In the genomic region with DNA sequence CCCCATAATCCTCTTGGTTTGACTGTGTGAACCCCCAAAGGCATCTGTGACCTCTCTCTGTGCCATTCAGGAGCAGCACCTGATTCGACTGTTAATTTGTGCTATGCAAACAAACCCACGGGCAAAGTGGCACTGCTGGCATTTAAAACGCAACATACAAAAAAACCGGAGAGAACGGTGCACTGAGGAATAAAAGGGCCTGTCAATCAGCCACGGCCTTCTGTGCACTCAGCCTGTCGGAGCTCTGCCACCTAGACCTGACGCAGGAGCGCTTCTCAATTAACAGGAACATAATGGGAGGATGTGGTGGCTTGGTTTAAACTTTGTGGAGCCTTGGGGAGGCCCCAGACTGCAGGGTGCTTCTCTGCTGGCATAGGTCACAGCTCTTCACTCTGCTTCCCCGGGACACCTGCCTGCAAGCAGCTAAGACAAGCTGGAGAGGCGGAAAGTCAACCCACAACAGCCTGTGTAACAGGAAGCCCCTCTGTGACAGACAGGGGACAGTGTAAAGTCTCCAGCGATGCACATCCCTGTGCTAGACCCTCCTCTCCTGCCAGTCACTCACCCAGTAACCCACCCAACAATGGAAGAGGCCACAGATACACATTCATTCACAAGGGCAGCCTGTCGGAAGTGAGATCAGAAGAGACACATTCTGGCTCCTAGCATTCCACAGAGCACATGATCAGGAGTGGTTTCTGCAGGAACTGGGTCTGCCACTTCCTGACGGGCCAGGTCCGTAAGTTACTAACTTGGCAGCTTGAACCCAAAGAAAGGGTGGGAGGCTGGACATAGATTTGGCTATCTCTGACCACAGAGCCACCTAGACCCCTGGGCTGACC, we compare ENCODE assay signal across 13 mouse cellular contexts. TPM values are rescaled to one million over a fixed set of nuclear protein-coding genes. Genes with fewer than 3 reads are reported as not detected.
DNase-seq lines count a peak whose midpoint lies in the region; ATAC-seq lines count a peak whose summit lies in the region.
"Had no signal": no experiment of that assay in that cellular context is flagged by ENCODE, and none has a peak within 500 bp of the region (broad histone marks: within the 10 kb centered on the region; RNA-seq: fewer than 3 reads in every experiment).

No protein-coding gene starts in this region.

- H3K4me2 ChIP-seq in midbrain, embryonic 11.5 days: no peak overlapping the region
- no peak overlapping the region for H3K4me2 ChIP-seq in forebrain, embryonic 14.5 days (ENCODE audit: low read length)
- H3K4me2 ChIP-seq in midbrain, embryonic 15.5 days: no peak overlapping the region
- H3K4me2 ChIP-seq: heart, embryonic 12.5 days; neural tube, embryonic 12.5 days had no signal

- no peak for ATAC-seq in midbrain, embryonic 11.5 days (ENCODE audit: low FRiP score)
- ATAC-seq in forebrain, embryonic 14.5 days: peak; percentile 29; the same call in 1 of the 2 replicates
- ATAC-seq in midbrain, embryonic 15.5 days (replicated peaks): peak; percentile 58; the same call in 1 of the 2 replicates

- no peaks in the 10 kb centered on the region for H3K27me3 ChIP-seq in midbrain, embryonic 10.5 days (ENCODE audit: low read depth, poor library complexity, severe bottlenecking)
- no peaks in the 10 kb centered on the region for H3K27me3 ChIP-seq in midbrain, embryonic 11.5 days (ENCODE audit: control insufficient read depth, insufficient read depth, low read length)
- no peaks in the 10 kb centered on the region for H3K27me3 ChIP-seq in forebrain, embryonic 14.5 days (replicated peaks; ENCODE audit: control insufficient read depth, insufficient read depth, low read length)
- no peaks in the 10 kb centered on the region for H3K27me3 ChIP-seq in midbrain, embryonic 15.5 days (replicated peaks)
- H3K27me3 ChIP-seq: heart, embryonic 12.5 days; neural tube, embryonic 12.5 days had no signal

- H3K9me3 ChIP-seq in midbrain, embryonic 10.5 days (replicated peaks): no peaks in the 10 kb centered on the region; the same call in 1 of the 2 replicates
- no peaks in the 10 kb centered on the region for H3K9me3 ChIP-seq in midbrain, embryonic 11.5 days (ENCODE audit: control insufficient read depth, low read length)
- peaks cover 4% of the 10 kb centered on the region; the same call in 1 of the 2 replicates for H3K9me3 ChIP-seq in forebrain, embryonic 14.5 days (replicated peaks; ENCODE audit: control insufficient read depth, low read length)
- H3K9me3 ChIP-seq in midbrain, embryonic 15.5 days: no peaks in the 10 kb centered on the region

- DNase-seq in midbrain, embryonic 10.5 days (ENCODE audit: low spot score): no peak
- no peak for DNase-seq in midbrain, embryonic 11.5 days (ENCODE audit: low spot score, missing footprints)
- DNase-seq in forebrain, embryonic 14.5 days (ENCODE audit: low spot score): peak; percentile 58
- DNase-seq in adrenal gland, postnatal 25 days: no peak
- DNase-seq in right cerebral cortex, postnatal 25 days: no peak
- no peak for DNase-seq in urinary bladder, postnatal 25 days (ENCODE audit: low spot score)
- no peak for DNase-seq in B cell, adult 2 months
- DNase-seq: kidney, adult 9 months; liver; lung, postnatal 14 days had no signal

- 46% methylated on average over 15 of the region's 15 CpGs for WGBS in midbrain, embryonic 10.5 days
- WGBS in midbrain, embryonic 11.5 days: 40% methylated on average over 15 of the region's 15 CpGs
- 21% methylated on average over 15 of the region's 15 CpGs for WGBS in forebrain, embryonic 14.5 days
- WGBS in midbrain, embryonic 15.5 days: 25% methylated on average over 15 of the region's 15 CpGs

- peak overlapping the region; percentile 6 for H3K27ac ChIP-seq in midbrain, embryonic 10.5 days (replicated peaks)
- no peak overlapping the region for H3K27ac ChIP-seq in midbrain, embryonic 11.5 days (ENCODE audit: low read depth, low read length)
- H3K27ac ChIP-seq in forebrain, embryonic 14.5 days (ENCODE audit: low read depth, low read length): 0 out of 2 replicates have a peak overlapping the region, but pooled peaks have one; percentile 9
- H3K27ac ChIP-seq in midbrain, embryonic 15.5 days: 0 out of 2 replicates have a peak overlapping the region, but pooled peaks have one; percentile 42
- H3K27ac ChIP-seq: neural tube, embryonic 12.5 days had no signal

- H3K9ac ChIP-seq in midbrain, embryonic 11.5 days (ENCODE audit: low read length): no peak overlapping the region
- no peak overlapping the region for H3K9ac ChIP-seq in forebrain, embryonic 14.5 days (ENCODE audit: low read length)
- no peak overlapping the region for H3K9ac ChIP-seq in midbrain, embryonic 15.5 days
- H3K9ac ChIP-seq: heart, embryonic 12.5 days; neural tube, embryonic 12.5 days had no signal

- no peak overlapping the region for H3K4me3 ChIP-seq in midbrain, embryonic 10.5 days
- H3K4me3 ChIP-seq in midbrain, embryonic 11.5 days (ENCODE audit: low read depth, low read length): no peak overlapping the region
- no peak overlapping the region for H3K4me3 ChIP-seq in forebrain, embryonic 14.5 days (ENCODE audit: low read depth, low read length)
- H3K4me3 ChIP-seq in midbrain, embryonic 15.5 days: no peak overlapping the region
- H3K4me3 ChIP-seq: heart, embryonic 12.5 days; neural tube, embryonic 12.5 days had no signal

- H3K4me1 ChIP-seq in midbrain, embryonic 10.5 days: peaks cover 15% of the 10 kb centered on the region
- H3K4me1 ChIP-seq in midbrain, embryonic 11.5 days (ENCODE audit: control insufficient read depth, insufficient read depth, low read length): peaks cover 7% of the 10 kb centered on the region
- H3K4me1 ChIP-seq in forebrain, embryonic 14.5 days (ENCODE audit: control insufficient read depth, insufficient read depth, low read length): peaks cover 8% of the 10 kb centered on the region; the same call in 1 of the 2 replicates
- peaks cover 15% of the 10 kb centered on the region for H3K4me1 ChIP-seq in midbrain, embryonic 15.5 days
- H3K4me1 ChIP-seq: heart, embryonic 12.5 days had no signal

- no peaks in the 10 kb centered on the region for H3K36me3 ChIP-seq in midbrain, embryonic 10.5 days
- no peaks in the 10 kb centered on the region for H3K36me3 ChIP-seq in midbrain, embryonic 11.5 days (ENCODE audit: control insufficient read depth, insufficient read depth, low read length)
- H3K36me3 ChIP-seq in forebrain, embryonic 14.5 days (ENCODE audit: control insufficient read depth, insufficient read depth, low read length): no peaks in the 10 kb centered on the region
- no peaks in the 10 kb centered on the region for H3K36me3 ChIP-seq in midbrain, embryonic 15.5 days (replicated peaks)
- H3K36me3 ChIP-seq: heart, embryonic 12.5 days; neural tube, embryonic 12.5 days had no signal

RNA-seq across cellular contexts. Expression of a gene that starts 39.6 kb away (rescaled TPM):
- 79.2 and 92.9 TPM in 2 replicates for polyA plus RNA-seq in midbrain, embryonic 10.5 days (2016; fragmentation: Nextera tagmentation; extraction: Ambion mirVana)
- 94.6 and 96.4 TPM in 2 replicates for polyA plus RNA-seq in midbrain, embryonic 11.5 days (2014; fragmentation: Nextera tagmentation; extraction: Ambion mirVana)
- 142 and 155 TPM in 2 replicates for polyA plus RNA-seq in forebrain, embryonic 14.5 days (2014; fragmentation: Nextera tagmentation; extraction: Ambion mirVana)
- polyA plus RNA-seq in midbrain, embryonic 15.5 days (2015; fragmentation: Nextera tagmentation; extraction: Ambion mirVana): 135 and 140 TPM in 2 replicates
- 37.8 and 39.6 TPM in 2 replicates for total RNA-seq in adrenal gland, postnatal 25 days (2021)
